Mouse (Mus musculus) lung, embryonic 14.5 days (tissue): ENCODE measurements around the gene Atp6v1d. TPM values are rescaled to one million over a fixed set of nuclear protein-coding genes. Genes with fewer than 3 reads are reported as not detected.

Source experiments
- ATAC-seq: fragments of 200-750 bp; cut with Nextera tagmentation; 2 replicates; pipeline ENCODE4 v1.8.0; 2017; ENCODE audit warnings: mild to moderate bottlenecking, moderate TSS enrichment, moderate library complexity; ENCODE audit not compliant: insufficient read depth
- DNase-seq: peaks from one replicate; pipeline ENCODE4 v3.0.0-alpha.2; 2015
- H3K27ac ChIP-seq: fragments of 300-500 bp; sonication (generic); 2 replicates; pipeline ENCODE4 v1.5.1; 2014; ENCODE audit warnings: low read depth, mild to moderate bottlenecking, moderate library complexity
- H3K27me3 ChIP-seq: fragments of 300-500 bp; sonication (generic); 2 replicates; pipeline ENCODE4 v1.6.1; 2014; ENCODE audit warnings: low read length, control low read depth; ENCODE audit not compliant: insufficient read depth
- H3K36me3 ChIP-seq: fragments of 300-500 bp; sonication (generic); 2 replicates; pipeline ENCODE4 v1.6.1; 2014; ENCODE audit warnings: control low read depth; ENCODE audit not compliant: insufficient read depth
- H3K4me1 ChIP-seq: fragments of 300-500 bp; sonication (generic); 2 replicates; pipeline ENCODE4 v1.6.1; 2014; ENCODE audit warnings: antibody characterized with exemption, control low read depth; ENCODE audit not compliant: insufficient read depth
- H3K4me2 ChIP-seq: fragments of 300-500 bp; sonication (generic); 2 replicates; pipeline ENCODE4 v1.6.1; 2014; ENCODE audit warnings: mild to moderate bottlenecking
- H3K4me3 ChIP-seq: fragments of 300-500 bp; sonication (generic); 2 replicates; pipeline ENCODE4 v1.5.1; 2014; ENCODE audit warnings: low read depth, low read length
- H3K9ac ChIP-seq: fragments of 300-500 bp; sonication (generic); 2 replicates; pipeline ENCODE4 v1.6.1; 2014
- H3K9me3 ChIP-seq: fragments of 300-500 bp; sonication (generic); 2 replicates; pipeline ENCODE4 v1.6.1; 2016; ENCODE audit warnings: low read depth, low read length, control low read depth
- CTCF ChIP-seq: IDR thresholded peaks from 2 replicates; pipeline ENCODE4 v1.5.1; 2016; ENCODE audit warnings: antibody characterized with exemption, low read depth
- WGBS: fragments of 180-500 bp; shearing (Covaris S2); extraction: QIAGEN DNeasy Blood & Tissue Kit; methylation state at CpG from one replicate; pipeline ENCODE4 v1.1.7; 2014; 5-methylcytosine and 5-hydroxymethylcytosine counted together
- polyA plus RNA-seq: library from polyadenylated mRNA; unstranded; fragments of >200 nt; fragmentation: Nextera tagmentation; extraction: Ambion mirVana; gene quantifications from 2 replicates; pipeline ENCODE4 v1.2.1, GENCODE M21; 2014

Gene Atp6v1d
- polyA plus RNA-seq, 1 experiment from 2014 or later: 55.6 TPM

GRCm38 (mm10) chr12:78862254-78862730, 854 bp upstream of the Atp6v1d start:
- under 1% methylated on average over 22 of the region's 22 CpGs for WGBS
- peak overlapping the region; percentile 90 for H3K9ac ChIP-seq
- no peaks in the 10 kb centered on the region for H3K27me3 ChIP-seq
- DNase-seq (no peak), ATAC-seq (no peak)
- peak overlapping the region; percentile 87 for H3K4me2 ChIP-seq
- peaks cover 17% of the 10 kb centered on the region for H3K36me3 ChIP-seq
- no peaks in the 10 kb centered on the region for H3K4me1 ChIP-seq
- H3K27ac ChIP-seq: peak overlapping the region; percentile 93
- peak overlapping the region; percentile 81 for H3K4me3 ChIP-seq
- no peaks in the 10 kb centered on the region for H3K9me3 ChIP-seq
- no peak for TF ChIP-seq CTCF

- Histone ChIP-seq H3K4me3 (peak overlapping the region; percentile 81), H3K27ac (peak overlapping the region; percentile 67; the same call in 1 of the 2 replicates), H3K4me1 (no peaks in the 10 kb centered on the region), H3K4me2 (peak overlapping the region; percentile 87), H3K27me3 (no peaks in the 10 kb centered on the region), H3K36me3 (peaks cover 17% of the 10 kb centered on the region), H3K9me3 (no peaks in the 10 kb centered on the region), H3K9ac (peak overlapping the region; percentile 74)
- WGBS: under 1% methylated on average over 30 of the region's 30 CpGs
- ATAC-seq (peak; percentile 7), DNase-seq (no peak)
- TF ChIP-seq CTCF: no peak
Measured at GRCm38 (mm10) chr12:78860921-78861495, 430 bp downstream of the Atp6v1d start.

- Histone ChIP-seq H3K4me2 (no peak overlapping the region), H3K36me3 (peaks cover 43% of the 10 kb centered on the region), H3K4me3 (no peak overlapping the region), H3K27me3 (no peaks in the 10 kb centered on the region), H3K27ac (no peak overlapping the region), H3K4me1 (no peaks in the 10 kb centered on the region), H3K9me3 (no peaks in the 10 kb centered on the region), H3K9ac (no peak overlapping the region)
- TF ChIP-seq CTCF: no peak
- DNase-seq (no peak), ATAC-seq (no peak)
- WGBS: 84% methylated on average over 4 of the region's 4 CpGs
Measured at GRCm38 (mm10) chr12:78848246-78848645, 13.2 kb downstream of the Atp6v1d start.

GRCm38 (mm10) chr12:78842429-78842828, 19.0 kb downstream of the Atp6v1d start:
- Histone ChIP-seq H3K27ac (no peak overlapping the region), H3K4me1 (no peaks in the 10 kb centered on the region), H3K9me3 (no peaks in the 10 kb centered on the region), H3K27me3 (no peaks in the 10 kb centered on the region), H3K4me3 (no peak overlapping the region), H3K4me2 (no peak overlapping the region), H3K9ac (no peak overlapping the region), H3K36me3 (peaks cover 68% of the 10 kb centered on the region)
- DNase-seq (no peak), ATAC-seq (no peak)
- WGBS: 86% methylated on average over 1 of the region's 1 CpGs
- TF ChIP-seq CTCF: no peak

- no peak for DNase-seq
- WGBS: 81% methylated on average over 4 of the region's 4 CpGs
- H3K27me3 ChIP-seq: no peaks in the 10 kb centered on the region
- no peak for TF ChIP-seq CTCF
- no peak overlapping the region for H3K27ac ChIP-seq
- no peak overlapping the region for H3K4me2 ChIP-seq
- H3K4me1 ChIP-seq: no peaks in the 10 kb centered on the region
- H3K9ac ChIP-seq: no peak overlapping the region
- H3K36me3 ChIP-seq: peaks cover 67% of the 10 kb centered on the region
- H3K4me3 ChIP-seq: no peak overlapping the region
- ATAC-seq: no peak
- H3K9me3 ChIP-seq: no peaks in the 10 kb centered on the region
Measured at GRCm38 (mm10) chr12:78839906-78840305, 21.5 kb downstream of the Atp6v1d start.

- H3K36me3 ChIP-seq: peaks cover 57% of the 10 kb centered on the region
- WGBS: 88% methylated on average over 2 of the region's 2 CpGs
Measured at GRCm38 (mm10) chr12:78834496-78834895, 26.9 kb downstream of the Atp6v1d start.

GRCm38 (mm10) chr12:78814437-78814836, 47.0 kb downstream of the Atp6v1d start:
- Histone ChIP-seq H3K4me1 (no peaks in the 10 kb centered on the region), H3K27me3 (no peaks in the 10 kb centered on the region), H3K4me3 (no peak overlapping the region), H3K27ac (no peak overlapping the region), H3K4me2 (no peak overlapping the region), H3K36me3 (0 out of 2 replicates have a peak, but pooled peaks cover 7% of the 10 kb centered on the region), H3K9ac (no peak overlapping the region), H3K9me3 (no peaks in the 10 kb centered on the region)
- no peak for ATAC-seq
- peak; percentile 9 for DNase-seq
- TF ChIP-seq CTCF: peak; percentile 23; the same call in 1 of the 2 replicates

More at GRCm38 (mm10) chr12:78834496-78834895, 26.9 kb downstream of the Atp6v1d start:
- H3K4me1 ChIP-seq: no peaks in the 10 kb centered on the region
- no peak for TF ChIP-seq CTCF
- ATAC-seq (no peak), DNase-seq (no peak)
- no peak overlapping the region for H3K4me3 ChIP-seq
- no peaks in the 10 kb centered on the region for H3K27me3 ChIP-seq
- H3K9ac ChIP-seq: no peak overlapping the region
- no peaks in the 10 kb centered on the region for H3K9me3 ChIP-seq
- no peak overlapping the region for H3K4me2 ChIP-seq
- no peak overlapping the region for H3K27ac ChIP-seq
